Mouse (Mus musculus) midbrain, postnatal 0 days (tissue): ENCODE data around the gene Fndc9. TPM values are rescaled to one million over a fixed set of nuclear protein-coding genes. Genes with fewer than 3 reads are reported as not detected.

ENCODE experiments used
- ATAC-seq: fragments of 200-750 bp; cut with Nextera tagmentation; 2 replicates; pipeline ENCODE4 v1.8.0; 2017; ENCODE audit warnings: moderate number of reproducible peaks, mild to moderate bottlenecking, moderate TSS enrichment, moderate library complexity; ENCODE audit not compliant: low FRiP score
- DNase-seq: peaks from one replicate; pipeline ENCODE4 v3.0.0-alpha.2; 2015; ENCODE audit warnings: low spot score
- H3K27ac ChIP-seq: fragments of 300-500 bp; sonication (generic); 2 replicates; pipeline ENCODE4 v1.5.1; 2014; ENCODE audit warnings: low read depth, mild to moderate bottlenecking, low read length, mixed read lengths
- H3K27me3 ChIP-seq: fragments of 300-500 bp; sonication (generic); 2 replicates; pipeline ENCODE4 v1.6.1; 2014; ENCODE audit warnings: low read length, control low read depth, mixed read lengths; ENCODE audit not compliant: insufficient read depth
- H3K36me3 ChIP-seq: fragments of 300-500 bp; sonication (generic); 2 replicates; pipeline ENCODE4 v1.6.1; 2014; ENCODE audit warnings: low read length, control low read depth, mixed read lengths; ENCODE audit not compliant: insufficient read depth
- H3K4me1 ChIP-seq: fragments of 300-500 bp; sonication (generic); 2 replicates; pipeline ENCODE4 v1.6.1; 2014; ENCODE audit warnings: mild to moderate bottlenecking, control low read depth, antibody characterized with exemption, low read length, mixed read lengths; ENCODE audit not compliant: insufficient read depth
- H3K4me2 ChIP-seq: fragments of 300-500 bp; sonication (generic); 2 replicates; pipeline ENCODE4 v1.6.1; 2014; ENCODE audit warnings: low read depth, mild to moderate bottlenecking, low read length, mixed read lengths; ENCODE audit not compliant: poor library complexity, severe bottlenecking
- H3K4me3 ChIP-seq: fragments of 300-500 bp; sonication (generic); 2 replicates; pipeline ENCODE4 v1.5.1; 2014; ENCODE audit warnings: low read depth, mild to moderate bottlenecking, low read length, moderate library complexity
- H3K9ac ChIP-seq: fragments of 300-500 bp; sonication (generic); replicated peaks from 2 replicates; pipeline ENCODE4 v1.6.1; 2014; ENCODE audit warnings: mild to moderate bottlenecking, low read length, moderate library complexity, mixed read lengths; ENCODE audit not compliant: poor library complexity, severe bottlenecking
- H3K9me3 ChIP-seq: fragments of 300-500 bp; sonication (generic); 2 replicates; pipeline ENCODE4 v1.6.1; 2016; ENCODE audit warnings: low read length, control low read depth
- CTCF ChIP-seq: IDR thresholded peaks from 2 replicates; pipeline ENCODE4 v1.5.1; 2016; ENCODE audit warnings: antibody characterized with exemption, mild to moderate bottlenecking
- WGBS: fragments of 180-500 bp; shearing (Covaris S2); extraction: QIAGEN DNeasy Blood & Tissue Kit; methylation state at CpG from one replicate; pipeline ENCODE4 v1.1.7; 2014; 5-methylcytosine and 5-hydroxymethylcytosine counted together
- polyA plus RNA-seq: library from polyadenylated mRNA; unstranded; fragments of >200 nt; fragmentation: Nextera tagmentation; extraction: Ambion mirVana; gene quantifications from 2 replicates; pipeline ENCODE4 v1.2.1, GENCODE M21; 2015
- total RNA-seq: library from RNA; depleted of rRNA; stranded (reverse); fragments of >200 nt; gene quantifications from 2 replicates; pipeline ENCODE4 v1.2.3, GENCODE M21; 2014

Fndc9 gene
- total and polyA plus RNA-seq, 2 experiments from 2014 or later: 12.2 to 18.9 TPM

DNA sequence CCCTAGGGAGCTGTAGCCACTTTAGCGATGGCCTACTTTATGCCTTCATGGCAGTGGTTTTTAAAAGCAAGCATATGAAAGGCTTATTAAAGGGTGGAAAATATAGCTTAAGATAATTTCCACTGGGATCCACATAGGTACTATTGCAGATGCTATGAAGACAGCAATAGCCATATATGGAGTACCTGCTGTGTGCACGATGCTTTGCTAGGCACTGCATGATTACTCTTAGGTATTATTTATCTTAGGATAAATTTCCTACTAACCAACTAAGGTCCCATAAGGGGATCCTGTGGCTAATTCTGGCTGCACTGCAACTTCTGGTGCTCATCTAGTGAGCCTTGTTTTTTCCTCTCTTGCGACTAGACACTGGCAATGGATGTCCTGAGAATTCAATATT, 13.0 kb downstream of the Fndc9 start:
- no peak overlapping the region for H3K27ac ChIP-seq
- 86% methylated on average over 3 of the region's 3 CpGs for WGBS

DNA sequence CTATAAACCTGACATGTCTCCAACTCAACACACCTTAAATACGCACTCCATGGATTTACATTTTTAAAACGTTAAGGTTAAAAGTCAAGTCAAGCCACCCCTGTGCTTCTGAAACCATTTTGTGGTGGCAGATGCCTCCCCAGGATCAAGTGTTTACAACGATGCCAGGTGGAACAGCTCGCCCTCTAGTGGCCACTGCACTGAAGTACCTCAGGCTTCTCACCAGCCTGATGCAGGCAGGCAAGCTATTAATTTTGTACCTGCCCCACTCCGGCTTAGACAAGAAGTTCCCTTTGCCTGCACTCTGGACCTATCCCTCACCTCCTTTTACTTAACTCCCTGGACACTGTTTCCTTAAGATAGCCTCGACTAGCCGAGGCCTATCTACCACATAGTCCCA, 16.7 kb downstream of the Fndc9 start:
- Histone ChIP-seq H3K36me3 (peaks cover 61% of the 10 kb centered on the region), H3K9ac (no peak overlapping the region), H3K4me2 (no peak overlapping the region), H3K4me3 (no peak overlapping the region), H3K9me3 (no peaks in the 10 kb centered on the region), H3K27me3 (no peaks in the 10 kb centered on the region), H3K27ac (no peak overlapping the region), H3K4me1 (no peaks in the 10 kb centered on the region)
- 35% methylated on average over 7 of the region's 7 CpGs for WGBS
- TF ChIP-seq CTCF: peak; percentile 94
- peak; percentile 74 for DNase-seq
- peak; percentile 71; the same call in 1 of the 2 replicates for ATAC-seq

More for the DNA sequence above, 13.0 kb downstream of the Fndc9 start:
- Histone ChIP-seq H3K4me1 (no peaks in the 10 kb centered on the region), H3K4me2 (no peak overlapping the region), H3K4me3 (no peak overlapping the region), H3K36me3 (peaks cover 63% of the 10 kb centered on the region), H3K9me3 (no peaks in the 10 kb centered on the region), H3K27me3 (no peaks in the 10 kb centered on the region), H3K9ac (no peak overlapping the region)
- no peak for TF ChIP-seq CTCF
- DNase-seq: peak; percentile 24
- no peak for ATAC-seq

DNA sequence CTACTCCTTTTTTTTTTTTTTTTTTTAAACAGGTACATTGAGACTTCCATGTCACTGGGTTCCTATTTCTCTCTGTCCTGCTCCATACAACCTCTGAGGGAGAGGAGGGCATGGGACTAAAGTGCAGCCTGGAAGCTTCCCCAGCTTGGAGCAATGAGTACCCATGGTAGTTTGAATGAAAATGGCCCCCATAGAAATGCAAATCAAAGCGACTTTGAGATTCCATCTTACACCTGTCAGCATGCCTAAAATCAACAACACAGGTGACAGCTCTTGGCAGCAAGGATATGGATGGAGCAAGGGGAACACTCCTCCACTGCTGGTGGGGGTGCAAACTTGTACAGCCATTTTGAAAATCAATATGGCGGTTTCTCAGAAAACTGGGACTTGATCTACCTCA, 20.0 kb downstream of the Fndc9 start:
- Histone ChIP-seq H3K4me1 (no peaks in the 10 kb centered on the region), H3K4me3 (no peak overlapping the region), H3K36me3 (peaks cover 52% of the 10 kb centered on the region), H3K9me3 (no peaks in the 10 kb centered on the region), H3K27me3 (no peaks in the 10 kb centered on the region), H3K27ac (no peak overlapping the region), H3K9ac (no peak overlapping the region), H3K4me2 (no peak overlapping the region)
- no peak for DNase-seq
- TF ChIP-seq CTCF: no peak
- 89% methylated on average over 2 of the region's 2 CpGs for WGBS
- ATAC-seq: no peak

DNA sequence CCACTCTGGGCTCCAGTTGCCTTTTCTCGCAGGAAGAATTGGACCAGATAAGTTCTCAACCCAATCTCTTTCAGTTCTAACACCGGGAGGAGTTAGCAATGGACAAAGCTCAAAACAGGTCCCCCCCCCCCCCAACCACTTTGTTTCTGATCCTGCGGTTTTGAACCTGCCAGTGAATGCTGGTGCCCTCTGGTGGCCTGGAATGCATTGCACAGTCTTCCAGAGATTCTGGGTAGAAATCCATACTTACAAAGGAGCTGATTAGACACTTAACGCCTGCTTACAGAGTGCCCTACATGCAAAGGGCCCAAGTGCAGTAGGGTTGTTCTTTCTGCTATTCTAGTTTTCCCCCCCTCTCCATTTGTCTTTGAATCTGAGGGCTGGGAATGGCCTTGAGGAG, 22.9 kb downstream of the Fndc9 start:
- no peaks in the 10 kb centered on the region for H3K4me1 ChIP-seq
- 79% methylated on average over 4 of the region's 4 CpGs for WGBS

DNA sequence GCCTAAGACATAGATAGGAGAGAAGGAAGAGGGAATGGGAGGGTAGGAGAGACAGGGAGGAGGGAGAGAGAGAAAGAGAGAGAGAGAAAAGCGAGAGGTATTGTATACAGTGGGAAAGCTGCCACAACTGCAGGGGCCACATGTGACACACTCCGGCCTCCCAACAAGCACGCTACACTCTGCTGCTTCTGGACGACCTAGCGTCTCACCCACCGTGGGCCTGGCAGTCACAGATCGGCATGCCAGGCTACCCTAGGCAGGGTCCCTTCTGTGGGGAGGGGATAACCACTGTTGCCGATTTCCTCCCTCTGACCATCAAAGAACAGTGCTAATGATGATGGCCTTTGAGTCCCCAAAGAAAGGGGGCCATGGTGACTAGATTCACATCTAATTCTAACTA, 23.4 kb downstream of the Fndc9 start:
- ATAC-seq: no peak
- peaks cover 56% of the 10 kb centered on the region for H3K36me3 ChIP-seq
- H3K9me3 ChIP-seq: no peaks in the 10 kb centered on the region
- H3K4me1 ChIP-seq: no peaks in the 10 kb centered on the region
- no peaks in the 10 kb centered on the region for H3K27me3 ChIP-seq
- TF ChIP-seq CTCF: no peak
- DNase-seq: no peak
- WGBS: 93% methylated on average over 8 of the region's 8 CpGs
- H3K4me2 ChIP-seq: no peak overlapping the region
- no peak overlapping the region for H3K9ac ChIP-seq
- H3K4me3 ChIP-seq: no peak overlapping the region
- H3K27ac ChIP-seq: no peak overlapping the region

More for the DNA sequence above, 22.9 kb downstream of the Fndc9 start:
- H3K4me3 ChIP-seq: no peak overlapping the region
- no peak overlapping the region for H3K27ac ChIP-seq
- no peak for DNase-seq
- no peak overlapping the region for H3K4me2 ChIP-seq
- ATAC-seq: no peak
- peak; percentile 70 for TF ChIP-seq CTCF
- no peaks in the 10 kb centered on the region for H3K9me3 ChIP-seq
- no peak overlapping the region for H3K9ac ChIP-seq
- H3K27me3 ChIP-seq: no peaks in the 10 kb centered on the region
- H3K36me3 ChIP-seq: peaks cover 58% of the 10 kb centered on the region

DNA sequence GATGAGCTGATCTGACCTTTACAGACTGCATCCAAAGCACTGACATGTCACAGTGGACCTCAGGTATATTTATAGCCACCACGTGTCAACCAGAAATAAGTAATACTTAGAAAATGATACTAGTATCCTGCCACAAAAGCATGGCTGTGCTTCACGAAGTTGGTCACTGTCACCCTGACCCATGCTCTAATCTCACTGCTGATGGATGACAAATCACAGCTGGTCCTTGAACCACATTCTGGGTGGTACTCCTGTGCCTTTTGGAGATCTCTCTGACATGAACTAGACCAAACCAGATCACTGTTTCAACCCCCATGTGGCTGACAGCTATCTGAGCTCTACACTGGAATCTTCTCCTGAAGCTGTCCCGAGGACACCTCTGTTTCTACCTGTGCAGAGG, 27.5 kb downstream of the Fndc9 start:
- 87% methylated on average over 3 of the region's 3 CpGs for WGBS
- no peak overlapping the region for H3K27ac ChIP-seq
- H3K27me3 ChIP-seq: no peaks in the 10 kb centered on the region
- no peak overlapping the region for H3K4me2 ChIP-seq
- no peak overlapping the region for H3K4me3 ChIP-seq
- H3K9ac ChIP-seq: no peak overlapping the region
- H3K9me3 ChIP-seq: no peaks in the 10 kb centered on the region
- peaks cover 62% of the 10 kb centered on the region for H3K36me3 ChIP-seq
- no peaks in the 10 kb centered on the region for H3K4me1 ChIP-seq
- ATAC-seq (no peak), DNase-seq (no peak)
- TF ChIP-seq CTCF: no peak
